Mouse (Mus musculus) heart, embryonic 16.5 days (tissue): ENCODE data around the gene Lrrc36. TPM values are rescaled to one million over a fixed set of nuclear protein-coding genes. Genes with fewer than 3 reads are reported as not detected.

Experiments
- ATAC-seq: fragments of 200-750 bp; cut with Nextera tagmentation; replicated peaks from 2 replicates; pipeline ENCODE4 v1.8.0; 2017; ENCODE audit warnings: moderate number of reproducible peaks; ENCODE audit not compliant: insufficient read depth, low FRiP score; ENCODE audit errors: extremely low read depth
- H3K27ac ChIP-seq: fragments of 300-500 bp; sonication (generic); 2 replicates; pipeline ENCODE4 v1.5.1; 2014; ENCODE audit warnings: mild to moderate bottlenecking, low read length, control low read depth, moderate library complexity
- H3K27me3 ChIP-seq: fragments of 300-500 bp; sonication (generic); 2 replicates; pipeline ENCODE4 v1.6.1; 2014; ENCODE audit warnings: low read length, mixed read lengths; ENCODE audit not compliant: control insufficient read depth, insufficient read depth
- H3K36me3 ChIP-seq: fragments of 300-500 bp; sonication (generic); 2 replicates; pipeline ENCODE4 v1.6.1; 2014; ENCODE audit not compliant: control insufficient read depth, insufficient read depth
- H3K4me1 ChIP-seq: fragments of 300-500 bp; sonication (generic); 2 replicates; pipeline ENCODE4 v1.6.1; 2014; ENCODE audit warnings: low read length, mixed read lengths; ENCODE audit not compliant: control insufficient read depth, insufficient read depth
- H3K4me2 ChIP-seq: fragments of 300-500 bp; sonication (generic); 2 replicates; pipeline ENCODE4 v1.6.1; 2014; ENCODE audit warnings: low read depth, mild to moderate bottlenecking, control low read depth, low read length
- H3K4me3 ChIP-seq: fragments of 300-500 bp; sonication (generic); 2 replicates; pipeline ENCODE4 v1.5.1; 2014; ENCODE audit warnings: mild to moderate bottlenecking, control low read depth, low read length
- H3K9ac ChIP-seq: fragments of 300-500 bp; sonication (generic); 2 replicates; pipeline ENCODE4 v1.6.1; 2014; ENCODE audit warnings: low read length, control low read depth
- H3K9me3 ChIP-seq: fragments of 300-500 bp; sonication (generic); replicated peaks from 2 replicates; pipeline ENCODE4 v1.6.1; 2016; ENCODE audit warnings: low read length; ENCODE audit not compliant: control insufficient read depth
- WGBS: fragments of 180-500 bp; shearing (Covaris S2); extraction: QIAGEN DNeasy Blood & Tissue Kit; methylation state at CpG from one replicate; pipeline ENCODE4 v1.1.7; 2014; 5-methylcytosine and 5-hydroxymethylcytosine counted together
- polyA plus RNA-seq: library from polyadenylated mRNA; unstranded; fragments of >200 nt; fragmentation: Nextera tagmentation; extraction: Ambion mirVana; gene quantifications from 2 replicates; pipeline ENCODE4 v1.2.1, GENCODE M21; 2015

Gene Lrrc36
- polyA plus RNA-seq, 1 experiment from 2014 or later, result 0.37 TPM

DNA sequence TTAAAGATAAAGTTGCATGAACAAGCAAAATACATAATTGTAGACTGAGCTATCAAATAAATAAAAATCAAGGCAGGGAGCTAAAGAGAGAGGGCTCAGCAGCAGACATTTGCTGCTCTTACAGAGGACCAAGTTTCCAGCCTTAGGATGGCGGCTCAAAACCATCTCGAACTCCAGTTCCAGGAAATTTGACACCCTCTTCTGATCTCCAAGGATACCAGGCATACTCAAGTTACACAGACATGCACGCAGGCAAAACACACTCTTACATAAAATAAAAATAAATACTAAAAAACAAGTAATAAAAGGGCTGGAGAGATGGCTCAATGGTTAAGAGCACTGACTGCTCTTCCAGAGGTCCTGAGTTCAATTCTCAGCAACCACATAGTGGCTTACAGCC, 80.1 kb downstream of the Lrrc36 start:
- Histone ChIP-seq H3K9ac (no peak overlapping the region), H3K4me2 (no peak overlapping the region), H3K4me1 (peaks cover 26% of the 10 kb centered on the region), H3K4me3 (no peak overlapping the region), H3K9me3 (no peaks in the 10 kb centered on the region), H3K27ac (no peak overlapping the region), H3K36me3 (no peaks in the 10 kb centered on the region), H3K27me3 (no peaks in the 10 kb centered on the region)
- 52% methylated on average over 3 of the region's 3 CpGs for WGBS
- ATAC-seq, result no peak

DNA sequence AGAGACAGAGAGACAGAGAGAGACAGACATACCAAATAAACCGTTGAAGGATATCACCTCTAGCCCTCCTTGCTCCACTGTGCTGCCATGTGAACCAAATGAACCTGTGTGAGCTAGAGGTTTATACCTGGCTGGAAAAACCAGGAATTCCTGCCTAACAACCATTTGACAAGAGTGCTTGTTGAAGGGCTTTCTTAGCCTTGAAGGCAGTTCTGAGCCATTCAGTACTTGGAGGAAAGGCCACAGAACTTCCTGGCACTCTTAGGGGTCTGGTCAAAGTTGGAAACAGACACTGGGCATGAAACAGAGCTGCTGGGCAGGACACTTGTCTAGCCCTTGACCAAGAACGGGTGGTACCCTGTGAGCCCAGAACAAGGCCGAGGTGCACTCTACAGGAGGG, 81.2 kb downstream of the Lrrc36 start:
- Histone ChIP-seq H3K9ac (no peak overlapping the region), H3K27me3 (no peaks in the 10 kb centered on the region), H3K36me3 (no peaks in the 10 kb centered on the region), H3K4me2 (no peak overlapping the region), H3K4me3 (no peak overlapping the region), H3K4me1 (peaks cover 26% of the 10 kb centered on the region), H3K9me3 (no peaks in the 10 kb centered on the region), H3K27ac (no peak overlapping the region)
- WGBS, result 81% methylated on average over 3 of the region's 3 CpGs
- no peak for ATAC-seq

DNA sequence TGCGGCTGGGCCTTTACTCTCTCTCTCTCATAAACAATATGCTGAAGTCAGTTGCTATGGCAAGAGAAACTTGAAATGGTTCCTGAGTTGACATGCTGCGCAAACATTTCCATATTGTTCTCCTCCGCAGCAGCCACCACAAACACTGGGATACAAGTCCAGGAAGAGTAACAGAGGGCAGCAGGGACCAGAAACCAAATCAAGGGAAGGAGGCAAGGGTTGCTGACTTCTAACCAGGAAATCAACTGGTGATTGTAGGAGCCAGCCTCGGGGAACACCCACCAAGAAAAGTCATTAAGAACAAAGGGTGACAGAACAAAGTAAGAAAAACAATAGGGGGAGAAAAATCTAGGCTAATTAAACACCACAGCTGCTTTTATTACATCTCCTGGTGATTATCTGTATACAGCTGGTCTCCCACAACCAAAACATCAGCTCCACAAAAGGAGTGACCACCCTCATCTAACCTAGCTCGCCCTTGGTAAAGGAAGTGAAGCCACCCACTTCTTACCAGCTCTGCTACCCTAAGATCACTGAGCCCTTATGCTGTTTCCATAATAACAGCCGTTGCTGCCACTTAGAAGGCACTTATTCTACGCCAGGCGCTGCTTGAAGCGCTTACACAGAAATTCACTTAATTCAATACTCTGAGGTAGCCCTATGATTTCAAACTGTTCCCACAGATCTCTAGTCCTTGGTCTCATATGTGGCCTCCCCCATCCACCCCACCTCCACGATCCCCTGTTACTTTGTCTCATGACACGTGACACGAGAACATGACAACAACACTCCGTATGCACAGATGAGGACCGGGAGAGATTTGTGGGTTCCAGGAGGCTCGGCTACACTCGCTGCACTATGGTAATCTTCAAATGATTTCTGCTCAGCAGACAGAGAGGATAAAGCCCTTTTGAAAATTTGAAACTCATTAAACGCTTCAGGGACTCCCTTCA, 82.3 kb downstream of the Lrrc36 start:
- Histone ChIP-seq H3K36me3 (no peaks in the 10 kb centered on the region), H3K4me3 (peak overlapping the region; percentile 89), H3K4me1 (peaks cover 22% of the 10 kb centered on the region), H3K9ac (peak overlapping the region; percentile 95), H3K27me3 (no peaks in the 10 kb centered on the region), H3K4me2 (peak overlapping the region; percentile 84), H3K27ac (peak overlapping the region; percentile 34; the same call in 1 of the 2 replicates), H3K9me3 (no peaks in the 10 kb centered on the region)
- WGBS, result 46% methylated on average over 17 of the region's 17 CpGs
- ATAC-seq, result no peak

DNA sequence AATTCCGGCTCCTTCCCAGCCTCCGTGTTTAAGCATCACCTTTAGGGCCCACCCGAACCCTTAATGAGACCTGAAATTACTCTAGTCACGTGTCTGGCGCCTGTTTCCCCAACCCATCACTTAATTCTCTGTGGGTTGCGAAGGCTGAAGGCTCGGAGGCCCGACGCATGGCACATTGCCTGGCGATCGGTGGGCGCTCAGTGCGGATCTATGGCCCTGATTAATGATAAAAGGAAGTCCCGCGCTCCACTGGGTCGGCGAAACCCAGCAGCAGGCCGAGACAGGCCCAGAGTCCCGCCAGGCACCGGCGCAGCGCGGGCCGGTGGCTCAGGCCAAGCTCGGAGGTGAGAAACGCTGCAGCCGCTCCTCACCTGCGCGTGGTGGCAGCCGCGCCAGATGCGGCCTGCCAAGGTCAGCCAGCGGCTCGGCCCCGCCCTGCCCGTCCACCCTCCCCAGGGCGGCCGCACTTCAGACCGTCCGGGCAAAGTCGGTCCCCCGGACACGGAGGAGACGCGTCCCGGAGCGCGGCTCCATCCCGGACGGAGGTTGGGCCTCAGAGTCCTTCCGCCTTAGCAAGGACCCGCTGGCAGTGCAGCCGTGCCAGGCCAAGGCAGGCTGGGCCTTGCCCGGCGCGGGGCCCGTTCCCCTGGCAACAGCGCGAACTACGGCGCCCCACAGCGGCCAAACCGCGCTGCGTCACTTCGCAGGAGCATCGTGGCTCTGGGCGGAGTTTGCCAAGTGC, 83.2 kb downstream of the Lrrc36 start, which contains the start of gene Zdhhc1:
TSS of gene Zdhhc1 (minus strand) at position 464 of the 742 bp plus-strand sequence.
- Histone ChIP-seq H3K36me3 (no peaks in the 10 kb centered on the region), H3K9me3 (no peaks in the 10 kb centered on the region), H3K27ac (peak within 1 kb of the TSS; percentile 76), H3K4me3 (peak within 1 kb of the TSS; percentile 89), H3K4me2 (peak within 1 kb of the TSS; percentile 84), H3K27me3 (no peaks in the 10 kb centered on the region), H3K9ac (peak within 1 kb of the TSS; percentile 95), H3K4me1 (peaks cover 17% of the 10 kb centered on the region)
- peak; percentile 88 for ATAC-seq
- under 1% methylated on average over 68 of the region's 68 CpGs for WGBS

DNA sequence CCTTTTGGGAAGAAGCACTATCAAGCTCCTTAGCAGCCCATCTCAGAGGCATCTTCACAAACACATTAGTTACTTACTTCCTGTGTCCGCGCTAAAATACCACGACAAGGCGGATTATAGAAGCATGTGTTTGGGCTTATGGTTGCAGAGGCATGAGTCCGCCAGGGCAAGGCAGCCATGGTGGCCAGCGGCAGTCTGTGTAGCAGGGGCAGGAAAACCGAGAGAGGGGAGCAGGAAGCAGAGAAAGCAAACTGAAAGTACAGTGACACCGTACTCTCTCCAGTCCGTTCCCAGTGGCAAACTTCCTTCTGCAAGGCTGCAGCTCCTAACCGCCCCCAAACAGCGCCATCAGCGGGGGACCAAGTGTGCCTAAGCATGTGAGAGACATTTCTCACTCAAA, 86.4 kb downstream of the Lrrc36 start:
- no peak overlapping the region for H3K27ac ChIP-seq
- WGBS, result 55% methylated on average over 12 of the region's 12 CpGs
- H3K4me3 ChIP-seq, result peak overlapping the region; percentile 23; the same call in 1 of the 2 replicates
- H3K9ac ChIP-seq, result 0 out of 2 replicates have a peak overlapping the region, but pooled peaks have one; percentile 25
- no peaks in the 10 kb centered on the region for H3K36me3 ChIP-seq
- H3K4me1 ChIP-seq, result peaks cover 17% of the 10 kb centered on the region
- no peak for ATAC-seq
- peak overlapping the region; percentile 32 for H3K4me2 ChIP-seq
- H3K27me3 ChIP-seq, result no peaks in the 10 kb centered on the region
- H3K9me3 ChIP-seq, result no peaks in the 10 kb centered on the region

DNA sequence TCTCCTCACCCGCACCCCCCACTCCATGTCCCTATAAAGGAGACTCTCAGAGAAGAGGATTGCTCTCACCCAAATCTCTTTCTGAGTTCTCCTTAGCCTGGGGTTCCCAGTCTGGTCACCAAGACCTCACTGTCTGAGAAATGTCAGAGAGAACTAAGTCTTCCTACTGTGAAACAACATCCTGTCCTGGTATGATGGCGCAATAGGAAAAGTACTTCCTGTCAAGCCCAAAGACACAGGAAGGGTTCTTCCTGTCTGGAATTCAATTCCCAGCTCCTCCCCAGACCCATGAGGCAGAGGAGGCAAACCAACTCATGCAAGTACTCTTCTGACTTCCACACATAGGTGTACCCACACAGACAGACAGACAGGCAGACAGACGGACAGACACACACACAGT, 91.2 kb downstream of the Lrrc36 start:
- H3K36me3 ChIP-seq, result no peaks in the 10 kb centered on the region
- peak overlapping the region; percentile 64 for H3K27ac ChIP-seq
- WGBS, result 82% methylated on average over 3 of the region's 3 CpGs
- no peaks in the 10 kb centered on the region for H3K27me3 ChIP-seq
- no peaks in the 10 kb centered on the region for H3K4me1 ChIP-seq
- H3K4me2 ChIP-seq, result no peak overlapping the region
- H3K9me3 ChIP-seq, result no peaks in the 10 kb centered on the region
- H3K9ac ChIP-seq, result no peak overlapping the region
- no peak overlapping the region for H3K4me3 ChIP-seq
- ATAC-seq, result no peak

DNA sequence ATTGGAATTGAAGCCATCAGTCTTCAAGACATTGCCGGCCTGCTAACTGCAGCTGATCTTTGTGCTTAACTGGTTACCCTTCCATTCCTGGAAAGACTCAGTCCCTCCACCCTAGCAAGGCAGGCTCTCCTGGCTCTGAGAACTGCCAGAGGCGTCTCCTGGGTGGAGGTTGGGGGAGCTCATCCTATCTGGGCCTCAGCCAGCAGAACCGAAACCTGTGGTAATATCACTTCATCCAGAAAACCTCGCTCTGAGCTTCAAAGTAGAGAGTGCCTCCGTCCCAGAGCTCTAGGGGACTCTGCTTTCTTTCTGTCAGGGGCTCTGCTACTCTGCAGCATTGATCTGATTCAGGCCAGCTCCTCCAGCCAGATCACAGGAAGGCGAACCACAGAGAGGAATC, 93.6 kb downstream of the Lrrc36 start:
- Histone ChIP-seq H3K4me1 (no peaks in the 10 kb centered on the region), H3K4me3 (no peak overlapping the region), H3K27me3 (no peaks in the 10 kb centered on the region), H3K36me3 (no peaks in the 10 kb centered on the region), H3K4me2 (no peak overlapping the region), H3K9ac (no peak overlapping the region), H3K9me3 (no peaks in the 10 kb centered on the region), H3K27ac (no peak overlapping the region)
- no peak for ATAC-seq
- WGBS, result 63% methylated on average over 6 of the region's 6 CpGs

DNA sequence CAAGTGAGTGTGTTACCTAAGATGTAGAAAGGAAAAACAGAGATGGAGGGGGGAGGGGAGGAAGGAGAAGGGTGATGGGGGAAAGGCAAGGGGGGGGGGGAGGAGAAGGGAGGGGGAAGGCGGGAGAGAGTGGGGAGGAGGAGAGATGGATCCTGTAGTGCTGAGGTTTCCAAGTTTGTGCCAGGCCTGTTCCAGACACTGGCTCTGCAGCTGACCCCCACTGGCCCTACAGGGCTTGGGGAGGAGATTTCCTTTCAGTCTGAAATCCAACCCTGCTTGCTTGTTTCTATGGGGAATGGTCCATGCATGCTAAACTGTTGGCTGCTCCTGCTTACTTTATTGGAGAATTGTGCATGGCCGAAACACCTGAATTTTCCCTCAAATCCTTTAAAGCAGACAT, 95.4 kb downstream of the Lrrc36 start:
- H3K4me3 ChIP-seq, result no peak overlapping the region
- H3K9me3 ChIP-seq, result no peaks in the 10 kb centered on the region
- H3K36me3 ChIP-seq, result no peaks in the 10 kb centered on the region
- H3K4me2 ChIP-seq, result no peak overlapping the region
- no peak overlapping the region for H3K27ac ChIP-seq
- no peaks in the 10 kb centered on the region for H3K4me1 ChIP-seq
- ATAC-seq, result no peak
- WGBS, result 90% methylated on average over 1 of the region's 2 CpGs
- no peak overlapping the region for H3K9ac ChIP-seq
- no peaks in the 10 kb centered on the region for H3K27me3 ChIP-seq
